Mouse (Mus musculus) kidney, embryonic 16.5 days (tissue): ENCODE data around the gene Zfp683. TPM values are rescaled to one million over a fixed set of nuclear protein-coding genes. Genes with fewer than 3 reads are reported as not detected.
A peak's percentile ranks its signal among the peaks of the same experiment; 100 is the strongest.

Source experiments
- ATAC-seq: fragments of 200-750 bp; cut with Nextera tagmentation; 2 replicates; pipeline ENCODE4 v1.8.0; 2017; ENCODE audit warnings: moderate TSS enrichment; ENCODE audit not compliant: low FRiP score, low TSS enrichment
- H3K27ac ChIP-seq: fragments of 300-500 bp; sonication (generic); 2 replicates; pipeline ENCODE4 v1.5.1; 2014; ENCODE audit warnings: low read length
- H3K27me3 ChIP-seq: fragments of 300-500 bp; sonication (generic); 2 replicates; pipeline ENCODE4 v1.6.1; 2014; ENCODE audit warnings: low read length, control low read depth, mixed read lengths; ENCODE audit not compliant: insufficient read depth
- H3K36me3 ChIP-seq: fragments of 300-500 bp; sonication (generic); 2 replicates; pipeline ENCODE4 v1.6.1; 2014; ENCODE audit warnings: low read length, control low read depth, mixed read lengths; ENCODE audit not compliant: insufficient read depth
- H3K4me1 ChIP-seq: fragments of 300-500 bp; sonication (generic); 2 replicates; pipeline ENCODE4 v1.6.1; 2014; ENCODE audit warnings: low read length, control low read depth, mixed read lengths; ENCODE audit not compliant: insufficient read depth
- H3K4me2 ChIP-seq: fragments of 300-500 bp; sonication (generic); replicated peaks from 2 replicates; pipeline ENCODE4 v1.6.1; 2014; ENCODE audit warnings: low read depth, low read length
- H3K4me3 ChIP-seq: fragments of 300-500 bp; sonication (generic); 2 replicates; pipeline ENCODE4 v1.5.1; 2014; ENCODE audit warnings: mild to moderate bottlenecking, low read length
- H3K9ac ChIP-seq: fragments of 300-500 bp; sonication (generic); replicated peaks from 2 replicates; pipeline ENCODE4 v1.6.1; 2014; ENCODE audit warnings: low read length
- H3K9me3 ChIP-seq: fragments of 300-500 bp; sonication (generic); 2 replicates; pipeline ENCODE4 v1.6.1; 2016; ENCODE audit warnings: low read length, control low read depth
- WGBS: fragments of 180-500 bp; shearing (Covaris S2); extraction: QIAGEN DNeasy Blood & Tissue Kit; methylation state at CpG from one replicate; pipeline ENCODE4 v1.1.7; 2014; 5-methylcytosine and 5-hydroxymethylcytosine counted together
- polyA plus RNA-seq: library from polyadenylated mRNA; unstranded; fragments of >200 nt; fragmentation: Nextera tagmentation; extraction: Ambion mirVana; gene quantifications from 2 replicates; pipeline ENCODE4 v1.2.1, GENCODE M21; 2015

The Zfp683 gene
- polyA plus RNA-seq, 1 experiment from 2014 or later, result not detected

GRCm38 (mm10) chr4:134018038-134018778 lies 35.4 kb upstream of the Zfp683 start:
- Histone ChIP-seq H3K4me1 (peaks cover 35% of the 10 kb centered on the region), H3K4me2 (peak overlapping the region; percentile 40), H3K9me3 (no peaks in the 10 kb centered on the region), H3K4me3 (peak overlapping the region; percentile 26), H3K27ac (no peak overlapping the region), H3K36me3 (no peaks in the 10 kb centered on the region), H3K27me3 (peaks cover 36% of the 10 kb centered on the region), H3K9ac (no peak overlapping the region)
- ATAC-seq, result peak; percentile 12; the same call in 1 of the 2 replicates
- under 1% methylated on average over 46 of the region's 46 CpGs for WGBS

GRCm38 (mm10) chr4:134018779-134019145 lies 34.9 kb upstream of the Zfp683 start, which contains the start of gene Lin28a:
Gene Lin28a (minus strand): TSS chr4:134018841.
- H3K9me3 ChIP-seq, result no peaks in the 10 kb centered on the region
- H3K4me1 ChIP-seq, result peaks cover 35% of the 10 kb centered on the region
- no peak within 1 kb of the TSS for H3K9ac ChIP-seq
- H3K27me3 ChIP-seq, result peaks cover 36% of the 10 kb centered on the region
- ATAC-seq, result no peak
- H3K4me3 ChIP-seq, result peak within 1 kb of the TSS; percentile 26
- WGBS, result 1% methylated on average over 8 of the region's 9 CpGs
- no peaks in the 10 kb centered on the region for H3K36me3 ChIP-seq
- peak within 1 kb of the TSS; percentile 40 for H3K4me2 ChIP-seq
- no peak within 1 kb of the TSS for H3K27ac ChIP-seq

- ATAC-seq, result no peak
- no peak overlapping the region for H3K9ac ChIP-seq
- H3K4me1 ChIP-seq, result peaks cover 35% of the 10 kb centered on the region
- H3K27me3 ChIP-seq, result peaks cover 36% of the 10 kb centered on the region
- under 1% methylated on average over 9 of the region's 10 CpGs for WGBS
- H3K36me3 ChIP-seq, result no peaks in the 10 kb centered on the region
- no peaks in the 10 kb centered on the region for H3K9me3 ChIP-seq
- H3K27ac ChIP-seq, result no peak overlapping the region
- no peak overlapping the region for H3K4me2 ChIP-seq
- no peak overlapping the region for H3K4me3 ChIP-seq
Observed at GRCm38 (mm10) chr4:134019210-134019609, 34.4 kb upstream of the Zfp683 start.

- Histone ChIP-seq H3K36me3 (no peaks in the 10 kb centered on the region), H3K27ac (no peak overlapping the region), H3K4me3 (no peak overlapping the region), H3K4me1 (peaks cover 35% of the 10 kb centered on the region), H3K27me3 (peaks cover 36% of the 10 kb centered on the region), H3K9ac (no peak overlapping the region), H3K4me2 (no peak overlapping the region), H3K9me3 (no peaks in the 10 kb centered on the region)
- no peak for ATAC-seq
- WGBS, result 2% methylated on average over 16 of the region's 16 CpGs
Observed at GRCm38 (mm10) chr4:134019641-134020351, 33.8 kb upstream of the Zfp683 start.

GRCm38 (mm10) chr4:134020621-134021020 lies 33.0 kb upstream of the Zfp683 start:
- Histone ChIP-seq H3K4me1 (peaks cover 35% of the 10 kb centered on the region), H3K27me3 (peaks cover 36% of the 10 kb centered on the region), H3K4me3 (no peak overlapping the region), H3K9ac (no peak overlapping the region), H3K36me3 (no peaks in the 10 kb centered on the region), H3K27ac (no peak overlapping the region), H3K4me2 (no peak overlapping the region), H3K9me3 (no peaks in the 10 kb centered on the region)
- ATAC-seq, result no peak
- 4% methylated on average over 11 of the region's 11 CpGs for WGBS

- no peak for ATAC-seq
- no peaks in the 10 kb centered on the region for H3K27me3 ChIP-seq
- WGBS, result 58% methylated on average over 9 of the region's 9 CpGs
Observed at GRCm38 (mm10) chr4:134025802-134026201, 27.8 kb upstream of the Zfp683 start.

GRCm38 (mm10) chr4:134035953-134036352 lies 17.7 kb upstream of the Zfp683 start:
- peak; percentile 59; the same call in 1 of the 2 replicates for ATAC-seq

More at GRCm38 (mm10) chr4:134025802-134026201, 27.8 kb upstream of the Zfp683 start:
- no peaks in the 10 kb centered on the region for H3K36me3 ChIP-seq
- H3K4me3 ChIP-seq, result no peak overlapping the region
- H3K9me3 ChIP-seq, result peaks cover 4% of the 10 kb centered on the region; the same call in 1 of the 2 replicates
- no peaks in the 10 kb centered on the region for H3K4me1 ChIP-seq
- no peak overlapping the region for H3K4me2 ChIP-seq
- H3K27ac ChIP-seq, result no peak overlapping the region
- no peak overlapping the region for H3K9ac ChIP-seq

GRCm38 (mm10) chr4:134041317-134042123 lies 12.1 kb upstream of the Zfp683 start:
- ATAC-seq, result peak; percentile 65; the same call in 1 of the 2 replicates
- peaks cover 7% of the 10 kb centered on the region; the same call in 1 of the 2 replicates for H3K4me1 ChIP-seq
- WGBS, result 33% methylated on average over 9 of the region's 9 CpGs
- no peak overlapping the region for H3K9ac ChIP-seq
- no peaks in the 10 kb centered on the region for H3K36me3 ChIP-seq
- no peak overlapping the region for H3K4me3 ChIP-seq
- H3K27ac ChIP-seq, result no peak overlapping the region
- H3K27me3 ChIP-seq, result no peaks in the 10 kb centered on the region
- no peak overlapping the region for H3K4me2 ChIP-seq
- H3K9me3 ChIP-seq, result no peaks in the 10 kb centered on the region

More at GRCm38 (mm10) chr4:134035953-134036352, 17.7 kb upstream of the Zfp683 start:
- Histone ChIP-seq H3K27me3 (no peaks in the 10 kb centered on the region), H3K36me3 (no peaks in the 10 kb centered on the region), H3K9ac (no peak overlapping the region), H3K4me3 (no peak overlapping the region), H3K9me3 (no peaks in the 10 kb centered on the region), H3K27ac (no peak overlapping the region), H3K4me2 (no peak overlapping the region), H3K4me1 (no peaks in the 10 kb centered on the region)
- 7% methylated on average over 16 of the region's 16 CpGs for WGBS

- Histone ChIP-seq H3K27ac (no peak overlapping the region), H3K36me3 (no peaks in the 10 kb centered on the region), H3K27me3 (no peaks in the 10 kb centered on the region), H3K4me1 (peaks cover 7% of the 10 kb centered on the region; the same call in 1 of the 2 replicates), H3K4me2 (no peak overlapping the region), H3K4me3 (no peak overlapping the region), H3K9ac (no peak overlapping the region), H3K9me3 (no peaks in the 10 kb centered on the region)
- ATAC-seq, result no peak
- 56% methylated on average over 2 of the region's 2 CpGs for WGBS
Observed at GRCm38 (mm10) chr4:134043041-134043440, 10.6 kb upstream of the Zfp683 start.
